Mouse (Mus musculus) intestine, embryonic 14.5 days (tissue): ENCODE measurements around the gene Hoxc10. TPM values are rescaled to one million over a fixed set of nuclear protein-coding genes. Genes with fewer than 3 reads are reported as not detected.

Source experiments
- ATAC-seq: fragments of 200-750 bp; cut with Nextera tagmentation; replicated peaks from 2 replicates; pipeline ENCODE4 v1.8.0; 2017; ENCODE audit warnings: low read depth, moderate number of reproducible peaks, moderate TSS enrichment, moderate library complexity; ENCODE audit not compliant: low FRiP score, low TSS enrichment
- DNase-seq: peaks from one replicate; pipeline ENCODE4 v3.0.0-alpha.2; 2018; ENCODE audit warnings: low spot score
- H3K27ac ChIP-seq: fragments of 300-500 bp; sonication (generic); 2 replicates; pipeline ENCODE4 v1.5.1; 2014; ENCODE audit warnings: low read depth, mild to moderate bottlenecking, control low read depth
- H3K27me3 ChIP-seq: fragments of 300-500 bp; sonication (generic); replicated peaks from 2 replicates; pipeline ENCODE4 v1.6.1; 2014; ENCODE audit warnings: low read length, control low read depth; ENCODE audit not compliant: control insufficient read depth, insufficient read depth
- H3K36me3 ChIP-seq: fragments of 300-500 bp; sonication (generic); 2 replicates; pipeline ENCODE4 v1.6.1; 2014; ENCODE audit warnings: low read length, control low read depth; ENCODE audit not compliant: control insufficient read depth, insufficient read depth
- H3K4me1 ChIP-seq: fragments of 300-500 bp; sonication (generic); replicated peaks from 2 replicates; pipeline ENCODE4 v1.6.1; 2014; ENCODE audit warnings: low read length, control low read depth, mixed read lengths; ENCODE audit not compliant: control insufficient read depth, insufficient read depth
- H3K4me2 ChIP-seq: fragments of 300-500 bp; sonication (generic); 2 replicates; pipeline ENCODE4 v1.6.1; 2014; ENCODE audit warnings: low read length
- H3K4me3 ChIP-seq: fragments of 300-500 bp; sonication (generic); 2 replicates; pipeline ENCODE4 v1.5.1; 2014; ENCODE audit warnings: low read depth, low read length, control low read depth, mixed read lengths
- H3K9ac ChIP-seq: fragments of 300-500 bp; sonication (generic); 2 replicates; pipeline ENCODE4 v1.6.1; 2014; ENCODE audit warnings: mild to moderate bottlenecking, low read length
- H3K9me3 ChIP-seq: fragments of 300-500 bp; sonication (generic); 2 replicates; pipeline ENCODE4 v1.6.1; 2016; ENCODE audit warnings: low read length, control low read depth; ENCODE audit not compliant: control insufficient read depth
- WGBS: fragments of 180-500 bp; shearing (Covaris S2); extraction: QIAGEN DNeasy Blood & Tissue Kit; methylation state at CpG from one replicate; pipeline ENCODE4 v1.1.7; 2014; 5-methylcytosine and 5-hydroxymethylcytosine counted together
- polyA plus RNA-seq: library from polyadenylated mRNA; unstranded; fragments of >200 nt; fragmentation: Nextera tagmentation; extraction: Ambion mirVana; gene quantifications from 2 replicates; pipeline ENCODE4 v1.2.1, GENCODE M21; 2014

Hoxc10 gene
- polyA plus RNA-seq, 1 experiment from 2014 or later, result 2.6 TPM

GRCm38 (mm10) chr15:103005308-103005707 lies 38.7 kb downstream of the Hoxc10 start:
- Histone ChIP-seq H3K9me3 (no peaks in the 10 kb centered on the region), H3K4me2 (peak overlapping the region; percentile 46), H3K4me1 (peaks cover 28% of the 10 kb centered on the region), H3K27me3 (peaks cover 98% of the 10 kb centered on the region), H3K9ac (peak overlapping the region; percentile 51), H3K27ac (peak overlapping the region; percentile 70), H3K4me3 (peak overlapping the region; percentile 1; the same call in 1 of the 2 replicates), H3K36me3 (no peaks in the 10 kb centered on the region)
- ATAC-seq, result no peak
- no peak for DNase-seq
- under 1% methylated on average over 17 of the region's 17 CpGs for WGBS

DNA sequence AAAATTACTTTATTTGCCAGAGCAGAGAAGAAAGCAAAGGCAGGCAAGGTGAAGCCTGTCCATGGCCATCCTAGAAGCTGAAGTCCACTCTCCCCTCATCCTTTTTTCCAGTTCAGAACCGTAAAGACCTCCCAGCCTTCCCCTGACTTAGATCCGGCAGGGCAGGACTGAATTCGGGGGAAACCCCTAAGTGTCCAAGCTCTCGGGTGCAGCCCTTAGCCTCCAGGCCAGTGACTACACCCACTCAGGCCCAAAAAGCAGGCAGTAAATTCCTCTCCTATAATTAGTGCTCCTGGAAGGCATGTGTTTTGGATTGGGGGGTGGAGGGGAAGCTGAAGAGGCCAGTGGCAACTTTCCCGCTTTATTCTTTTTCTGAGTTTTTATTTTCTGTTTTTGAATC lies 39.2 kb downstream of the Hoxc10 start:
- peak overlapping the region; percentile 70 for H3K27ac ChIP-seq
- WGBS, result 16% methylated on average over 5 of the region's 5 CpGs
- 0 out of 2 replicates have a peak overlapping the region, but pooled peaks have one; percentile 1 for H3K4me3 ChIP-seq
- peaks cover 96% of the 10 kb centered on the region for H3K27me3 ChIP-seq
- peak overlapping the region; percentile 51 for H3K9ac ChIP-seq
- H3K9me3 ChIP-seq, result no peaks in the 10 kb centered on the region
- peak overlapping the region; percentile 46 for H3K4me2 ChIP-seq
- DNase-seq (no peak), ATAC-seq (no peak)
- peaks cover 28% of the 10 kb centered on the region for H3K4me1 ChIP-seq
- no peaks in the 10 kb centered on the region for H3K36me3 ChIP-seq

DNA sequence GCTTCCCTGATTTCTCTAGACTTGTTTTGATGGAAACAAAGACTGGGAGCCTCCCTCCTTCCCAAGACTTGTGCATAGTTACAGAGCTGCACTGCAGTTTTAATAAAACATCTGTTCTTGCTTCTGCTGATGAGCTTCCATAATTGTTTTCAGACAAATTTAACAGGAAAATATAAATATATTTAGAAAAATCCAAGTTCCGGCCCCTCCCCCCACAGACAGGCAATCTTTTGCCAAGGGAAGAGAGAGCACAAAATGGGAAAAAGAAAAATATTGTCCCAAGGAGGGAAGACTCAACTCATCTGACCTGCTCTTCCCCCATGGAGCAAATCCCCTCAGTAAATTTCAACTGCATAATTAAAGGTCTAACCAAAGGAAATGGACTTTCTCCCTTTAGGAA lies 39.7 kb downstream of the Hoxc10 start:
- peak overlapping the region; percentile 70 for H3K27ac ChIP-seq
- ATAC-seq (no peak), DNase-seq (no peak)
- peak overlapping the region; percentile 46 for H3K4me2 ChIP-seq
- no peak overlapping the region for H3K9ac ChIP-seq
- peaks cover 96% of the 10 kb centered on the region for H3K27me3 ChIP-seq
- 19% methylated on average over 1 of the region's 1 CpGs for WGBS
- peaks cover 31% of the 10 kb centered on the region for H3K4me1 ChIP-seq
- H3K4me3 ChIP-seq, result no peak overlapping the region
- H3K36me3 ChIP-seq, result no peaks in the 10 kb centered on the region
- H3K9me3 ChIP-seq, result no peaks in the 10 kb centered on the region

DNA sequence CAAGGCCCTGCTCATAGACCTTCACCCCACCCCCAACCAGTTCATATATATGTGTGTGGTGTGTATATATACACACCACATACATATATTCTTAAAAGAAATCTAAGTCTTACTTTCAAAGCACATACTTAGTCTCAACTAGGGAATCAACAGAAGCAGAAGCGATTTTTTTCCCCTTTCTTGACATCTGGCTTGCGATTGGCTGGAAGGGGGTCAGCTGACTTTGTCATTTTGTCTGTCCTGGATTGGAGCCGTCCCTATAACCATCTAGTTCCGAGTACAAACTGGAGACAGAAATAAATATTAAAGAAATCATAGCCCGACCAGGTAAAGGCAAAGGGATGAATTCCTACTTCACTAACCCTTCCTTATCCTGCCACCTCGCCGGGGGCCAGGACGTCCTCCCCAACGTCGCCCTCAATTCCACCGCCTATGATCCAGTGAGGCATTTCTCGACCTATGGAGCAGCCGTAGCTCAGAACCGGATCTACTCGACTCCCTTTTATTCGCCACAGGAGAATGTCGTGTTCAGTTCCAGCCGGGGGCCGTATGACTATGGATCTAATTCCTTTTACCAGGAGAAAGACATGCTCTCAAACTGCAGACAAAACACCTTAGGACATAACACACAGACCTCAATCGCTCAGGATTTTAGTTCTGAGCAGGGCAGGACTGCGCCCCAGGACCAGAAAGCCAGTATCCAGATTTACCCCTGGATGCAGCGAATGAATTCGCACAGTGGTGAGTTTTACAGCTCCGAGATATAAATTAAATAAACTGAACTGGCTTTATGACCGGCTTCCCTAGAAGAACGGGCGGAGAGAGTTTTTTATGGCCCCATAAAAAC lies 42.9 kb downstream of the Hoxc10 start:
- 1% methylated on average over 27 of the region's 27 CpGs for WGBS
- peaks cover 40% of the 10 kb centered on the region for H3K4me1 ChIP-seq
- H3K4me3 ChIP-seq, result peak overlapping the region; percentile 47
- no peak for DNase-seq
- H3K27me3 ChIP-seq, result peaks cover 89% of the 10 kb centered on the region
- 0 out of 2 replicates have a peak, but pooled peaks have one; percentile 11 for ATAC-seq
- peak overlapping the region; percentile 69 for H3K9ac ChIP-seq
- peak overlapping the region; percentile 71 for H3K27ac ChIP-seq
- peak overlapping the region; percentile 62 for H3K4me2 ChIP-seq
- H3K9me3 ChIP-seq, result no peaks in the 10 kb centered on the region
- H3K36me3 ChIP-seq, result no peaks in the 10 kb centered on the region

DNA sequence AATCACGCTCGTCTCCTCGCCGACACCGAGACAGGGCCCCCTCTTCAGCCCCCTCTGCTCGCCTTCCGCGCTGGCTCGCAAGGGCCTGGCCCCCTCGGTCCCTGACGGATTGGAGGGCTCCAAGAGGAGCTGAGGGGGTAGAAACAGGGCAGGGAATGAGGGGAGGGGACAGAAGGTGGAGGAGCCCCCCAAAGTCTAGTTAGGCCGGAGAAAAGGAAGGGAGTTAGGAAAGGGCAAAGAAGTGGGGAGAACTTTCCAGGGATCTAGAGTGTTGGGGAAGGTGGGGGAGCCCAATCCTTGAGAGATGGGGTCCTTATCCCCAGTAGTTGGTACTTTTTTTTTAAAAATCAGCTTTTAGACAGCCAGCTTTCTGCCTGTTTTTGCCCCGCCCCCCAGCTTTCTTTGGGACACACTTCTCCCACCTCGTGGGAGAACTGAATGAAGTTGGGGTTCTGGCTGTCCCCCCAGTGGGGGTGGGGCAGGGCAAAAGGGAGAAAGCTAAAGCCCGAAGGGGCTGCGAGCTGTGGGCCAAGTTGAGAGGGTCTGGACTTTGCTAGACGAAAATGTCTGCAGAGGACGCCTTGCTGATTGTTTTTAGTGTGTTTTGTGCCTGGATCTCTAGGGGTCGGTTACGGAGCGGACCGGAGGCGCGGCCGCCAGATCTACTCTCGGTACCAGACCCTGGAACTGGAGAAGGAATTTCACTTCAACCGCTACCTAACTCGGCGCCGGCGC lies 43.7 kb downstream of the Hoxc10 start:
- ATAC-seq, result no peak
- Histone ChIP-seq H3K9me3 (no peaks in the 10 kb centered on the region), H3K9ac (peak overlapping the region; percentile 69), H3K27me3 (peaks cover 89% of the 10 kb centered on the region), H3K27ac (peak overlapping the region; percentile 71), H3K4me1 (peaks cover 36% of the 10 kb centered on the region), H3K4me2 (peak overlapping the region; percentile 62), H3K4me3 (peak overlapping the region; percentile 47), H3K36me3 (no peaks in the 10 kb centered on the region)
- WGBS, result 3% methylated on average over 31 of the region's 31 CpGs
- no peak for DNase-seq

GRCm38 (mm10) chr15:103010847-103011555 lies 44.4 kb downstream of the Hoxc10 start:
- Histone ChIP-seq H3K27ac (peak overlapping the region; percentile 71), H3K4me3 (peak overlapping the region; percentile 47), H3K4me1 (peaks cover 34% of the 10 kb centered on the region), H3K36me3 (no peaks in the 10 kb centered on the region), H3K9ac (peak overlapping the region; percentile 69), H3K4me2 (peak overlapping the region; percentile 62), H3K27me3 (peaks cover 89% of the 10 kb centered on the region), H3K9me3 (no peaks in the 10 kb centered on the region)
- 8% methylated on average over 28 of the region's 28 CpGs for WGBS
- no peak for DNase-seq
- ATAC-seq, result no peak

DNA sequence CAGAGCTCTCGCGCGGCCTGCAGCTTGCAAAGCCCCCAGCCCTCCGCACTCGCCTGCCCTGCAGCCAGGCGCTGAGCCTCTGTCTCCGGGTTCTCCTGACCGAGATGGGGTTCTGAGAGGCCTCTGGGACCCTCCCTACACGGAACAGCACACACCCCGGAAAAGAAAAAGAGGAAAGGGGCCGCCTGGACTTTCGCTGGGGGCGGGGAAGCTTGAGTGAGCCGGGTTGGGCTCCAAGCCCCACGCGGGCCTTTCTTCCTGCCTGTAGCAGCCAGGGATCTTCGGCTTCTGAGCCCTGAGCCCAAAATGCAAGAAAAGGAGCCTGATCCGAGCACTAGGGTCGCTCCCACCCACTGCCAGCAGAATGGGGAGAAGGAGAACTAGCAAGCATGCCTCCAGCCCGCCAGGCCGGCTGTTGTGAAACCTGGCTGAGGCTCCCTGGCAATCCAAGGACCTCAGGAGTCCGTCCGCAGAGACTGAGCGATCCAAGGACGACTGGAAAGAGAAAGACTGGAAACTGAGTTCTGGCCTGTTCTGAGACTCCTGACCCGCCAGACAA lies 45.4 kb downstream of the Hoxc10 start:
- DNase-seq, result no peak
- Histone ChIP-seq H3K9me3 (no peaks in the 10 kb centered on the region), H3K36me3 (no peaks in the 10 kb centered on the region), H3K9ac (peak overlapping the region; percentile 69), H3K4me1 (peaks cover 31% of the 10 kb centered on the region), H3K27ac (peak overlapping the region; percentile 70), H3K4me3 (peak overlapping the region; percentile 47), H3K27me3 (peaks cover 89% of the 10 kb centered on the region), H3K4me2 (peak overlapping the region; percentile 62)
- 12% methylated on average over 26 of the region's 26 CpGs for WGBS
- no peak for ATAC-seq
